Mouse (Mus musculus): Measurements from ENCODE around the gene Nipsnap1.

Nipsnap1 gene
- long read RNA-seq, experiment 1, transcript Nipsnap1-201 (10 exons, 1,926 nt): major isoform, 63 of 66 reads
- long read RNA-seq, experiment 1, partial matches to known transcripts: 3 of 66 reads
- long read RNA-seq, experiment 1, other reads (novel, unspliced or antisense): 0 of 66 reads
- long read RNA-seq, experiment 2, transcript Nipsnap1-201 (10 exons, 1,926 nt): major isoform, 80 of 92 reads
- long read RNA-seq, experiment 2, partial matches to known transcripts: 6 of 92 reads
- long read RNA-seq, experiment 2, other reads (novel, unspliced or antisense): 5 of 92 reads

- intact Hi-C loops (cut with DNase I): no loop called here
Observed at GRCm38 (mm10) chr11:4873755-4874475, at the start of gene Nipsnap1. Nipsnap1 (plus strand) TSS chr11:4873951.

GRCm38 (mm10) chr11:4826152-4826778 is 47.5 kb upstream of the Nipsnap1 start:
- intact Hi-C loops (cut with DNase I): loop anchor here (10.0 kb wide), 1 partner anchor 391 kb away; no protein-coding TSS in a partner anchor

- intact Hi-C loops (cut with DNase I): loop anchor here (10.0 kb wide), 1 partner anchor 393 kb away; no protein-coding TSS in a partner anchor
Observed at GRCm38 (mm10) chr11:4827340-4827739, 46.4 kb upstream of the Nipsnap1 start.

GRCm38 (mm10) chr11:4827916-4828315 is 45.8 kb upstream of the Nipsnap1 start:
- intact Hi-C loops (cut with DNase I): loop anchor here (10.0 kb wide), 1 partner anchor 393 kb away; no protein-coding TSS in a partner anchor

- intact Hi-C loops (cut with DNase I): no loop called here
Observed at GRCm38 (mm10) chr11:4831066-4831465, 42.7 kb upstream of the Nipsnap1 start.

- intact Hi-C loops (cut with DNase I): no loop called here
Observed at GRCm38 (mm10) chr11:4833295-4833939, 40.3 kb upstream of the Nipsnap1 start.

GRCm38 (mm10) chr11:4835436-4835835 is 38.3 kb upstream of the Nipsnap1 start:
- intact Hi-C loops (cut with DNase I): no loop called here

- intact Hi-C loops (cut with DNase I): no loop called here
Observed at GRCm38 (mm10) chr11:4836755-4837154, 37.0 kb upstream of the Nipsnap1 start.

GRCm38 (mm10) chr11:4837342-4837741 is 36.4 kb upstream of the Nipsnap1 start:
- intact Hi-C loops (cut with DNase I): no loop called here

GRCm38 (mm10) chr11:4838235-4838634 is 35.5 kb upstream of the Nipsnap1 start:
- intact Hi-C loops (cut with DNase I): no loop called here

GRCm38 (mm10) chr11:4840942-4841526 is 32.7 kb upstream of the Nipsnap1 start:
- intact Hi-C loops (cut with DNase I): no loop called here

GRCm38 (mm10) chr11:4848483-4849248 is 25.1 kb upstream of the Nipsnap1 start:
- intact Hi-C loops (cut with DNase I): no loop called here

- intact Hi-C loops (cut with DNase I): no loop called here
Observed at GRCm38 (mm10) chr11:4849258-4849943, 24.4 kb upstream of the Nipsnap1 start, which contains the start of gene Nf2. Nf2 (minus strand) TSS chr11:4849536.

GRCm38 (mm10) chr11:4850404-4850803 is 23.3 kb upstream of the Nipsnap1 start:
- intact Hi-C loops (cut with DNase I): no loop called here

- intact Hi-C loops (cut with DNase I): no loop called here
Observed at GRCm38 (mm10) chr11:4853021-4853420, 20.7 kb upstream of the Nipsnap1 start.

GRCm38 (mm10) chr11:4854181-4854580 is 19.6 kb upstream of the Nipsnap1 start:
- intact Hi-C loops (cut with DNase I): no loop called here

GRCm38 (mm10) chr11:4858416-4858815 is 15.3 kb upstream of the Nipsnap1 start:
- intact Hi-C loops (cut with DNase I): no loop called here

GRCm38 (mm10) chr11:4860986-4861385 is 12.8 kb upstream of the Nipsnap1 start:
- intact Hi-C loops (cut with DNase I): loop anchor here (10.0 kb wide), 1 partner anchor 426 kb away; no protein-coding TSS in a partner anchor

GRCm38 (mm10) chr11:4861816-4862604 is 11.7 kb upstream of the Nipsnap1 start:
- intact Hi-C loops (cut with DNase I): loop anchor here (10.0 kb wide), 1 partner anchor 427 kb away; no protein-coding TSS in a partner anchor
